Mouse (Mus musculus) retina, embryonic 14.5 days (tissue): Measurements from ENCODE around the gene Tspan32.

Experiments used
- DNase-seq: peaks from one replicate; pipeline ENCODE4 v3.0.0-alpha.2; 2015; ENCODE audit warnings: low spot score

The Tspan32 gene

DNA sequence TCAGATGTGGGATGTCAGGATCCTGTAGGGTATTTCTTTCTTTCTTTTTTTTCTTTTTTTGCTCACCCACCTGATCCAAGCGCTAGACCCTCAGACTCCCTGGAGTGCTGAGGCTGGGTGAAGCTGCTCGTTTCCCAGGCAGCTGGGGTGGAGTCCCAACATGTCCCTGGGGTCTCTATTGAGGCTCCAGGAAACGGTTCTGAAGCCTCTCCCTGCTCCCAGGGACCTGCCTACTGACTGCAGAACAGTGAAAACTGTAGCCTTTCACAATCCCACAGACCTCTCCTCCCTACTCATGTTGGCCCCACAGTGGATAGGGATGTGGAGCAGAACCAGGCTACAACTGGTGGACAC lies 49.7 kb downstream of the Tspan32 start:
- DNase-seq = no peak

DNA sequence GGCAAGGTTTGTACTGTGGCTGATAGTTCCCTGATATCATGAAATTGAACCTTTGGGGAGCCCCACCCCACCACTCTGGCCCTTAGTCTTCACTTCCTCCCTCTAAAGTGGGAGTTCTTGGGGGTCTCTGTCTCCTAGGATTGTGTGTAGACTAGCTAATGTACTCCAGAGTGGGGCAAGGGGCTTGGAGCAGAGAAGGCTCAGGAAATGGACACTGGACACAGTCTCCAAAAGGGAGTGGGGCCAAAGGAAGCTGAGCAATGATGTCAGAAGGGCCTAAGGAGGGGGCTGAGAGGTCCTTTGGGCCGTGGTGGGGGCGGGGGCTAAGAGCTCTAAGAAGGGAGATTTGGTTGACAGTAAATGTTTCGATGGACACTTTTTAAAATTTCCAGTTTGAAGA lies 50.2 kb downstream of the Tspan32 start:
- DNase-seq = no peak

DNA sequence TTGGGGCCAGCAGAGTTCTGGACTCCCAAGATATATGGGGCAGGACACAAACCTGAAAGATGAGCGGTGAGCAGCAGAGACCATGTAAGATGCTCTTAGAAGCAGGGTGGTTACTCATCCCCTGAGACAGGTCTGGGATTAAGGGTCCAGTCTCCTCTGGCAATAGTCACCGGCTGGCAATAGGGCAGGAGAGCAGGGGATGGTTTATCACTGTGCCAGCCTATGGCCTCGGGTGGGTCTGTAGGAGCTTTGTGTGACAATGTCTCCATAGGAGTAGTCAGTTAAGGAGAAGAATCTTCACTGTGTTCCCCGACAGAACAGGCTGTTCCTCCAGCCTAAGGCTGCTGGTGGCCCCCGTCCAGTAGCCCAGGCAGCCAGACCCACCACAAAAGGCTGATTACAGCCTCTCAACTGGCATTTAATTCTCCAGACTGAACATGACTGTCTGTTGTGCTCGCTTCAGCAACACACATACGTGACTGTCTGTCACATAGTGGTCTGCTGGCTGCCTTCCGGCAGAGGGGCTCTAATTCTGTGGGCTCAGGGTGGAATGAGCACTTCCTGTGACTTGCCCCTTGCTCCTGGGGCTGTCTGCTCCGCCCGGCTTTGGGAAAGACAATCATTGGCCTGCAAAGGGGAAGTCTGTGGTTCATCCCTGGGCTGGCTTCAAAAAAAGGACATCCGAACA lies 50.8 kb downstream of the Tspan32 start:
- no peak for DNase-seq

DNA sequence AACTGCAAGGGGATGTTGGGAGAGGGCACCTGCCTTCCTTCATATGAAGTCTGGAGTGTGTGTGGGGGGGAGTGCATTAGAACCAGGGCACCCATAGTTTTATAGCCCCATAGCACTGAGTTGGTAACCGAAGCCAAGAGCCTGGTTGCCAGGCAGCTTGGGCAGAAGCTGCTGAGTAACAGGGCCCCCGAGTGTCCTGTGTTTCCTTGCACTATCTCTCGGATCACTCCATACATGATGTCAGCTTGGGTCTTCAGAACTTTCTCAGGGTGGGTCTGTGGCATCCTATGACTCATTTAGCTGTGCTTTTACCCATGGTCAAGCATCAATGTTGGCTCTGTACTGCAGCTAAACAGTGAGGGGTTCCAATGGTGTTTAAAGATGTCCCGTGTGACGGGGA lies 52.2 kb downstream of the Tspan32 start:
- DNase-seq = no peak

DNA sequence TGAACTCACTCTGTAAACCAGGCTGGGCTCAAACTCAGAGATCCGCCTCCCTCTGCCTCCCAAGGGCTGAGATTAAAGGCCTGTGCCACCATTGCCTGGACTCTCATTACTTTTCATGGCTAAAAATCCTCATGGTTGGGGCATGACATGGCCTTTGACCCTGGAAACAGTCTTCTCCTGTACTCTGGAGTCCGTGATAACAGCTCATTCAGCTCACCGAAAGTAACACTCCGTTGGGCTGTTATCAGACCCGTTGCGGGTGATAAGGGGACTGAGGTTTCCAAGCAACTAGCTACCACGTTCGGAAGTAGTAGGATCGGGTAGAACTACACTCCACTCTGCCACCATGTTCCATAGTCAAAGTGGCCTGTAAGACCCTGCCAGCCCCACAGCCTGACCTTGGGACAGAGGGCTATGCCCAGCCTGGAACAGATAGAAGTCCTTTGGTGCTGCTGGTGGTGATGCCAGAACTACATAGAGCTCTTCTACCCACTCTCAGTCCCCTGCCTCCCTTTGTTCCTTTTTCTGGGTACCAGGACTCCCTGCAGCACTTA lies 52.9 kb downstream of the Tspan32 start:
- no peak for DNase-seq

DNA sequence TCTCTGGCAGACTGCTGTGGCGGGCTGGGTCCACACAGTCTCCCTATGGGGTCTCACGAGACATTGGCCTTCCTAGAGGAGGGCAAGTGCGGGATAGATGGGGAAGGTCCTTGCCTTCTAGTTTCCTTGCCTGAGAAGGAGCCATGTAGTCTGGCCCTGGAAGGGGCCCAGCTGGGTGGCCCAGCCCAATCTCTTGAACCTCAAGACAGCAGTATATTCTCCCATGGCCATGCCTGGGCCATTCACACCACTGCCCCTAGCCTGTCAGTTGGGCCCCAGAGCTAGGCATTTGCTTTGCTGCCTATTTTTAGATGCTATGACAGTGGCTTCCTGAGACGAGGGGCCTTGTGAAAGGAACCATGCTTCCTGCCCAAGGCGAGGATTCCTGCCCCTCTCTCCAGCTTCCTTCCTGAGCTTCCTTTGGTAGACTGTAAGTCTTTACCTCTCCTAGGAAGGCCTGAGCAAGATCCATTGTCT lies 53.4 kb downstream of the Tspan32 start:
- DNase-seq = no peak

DNA sequence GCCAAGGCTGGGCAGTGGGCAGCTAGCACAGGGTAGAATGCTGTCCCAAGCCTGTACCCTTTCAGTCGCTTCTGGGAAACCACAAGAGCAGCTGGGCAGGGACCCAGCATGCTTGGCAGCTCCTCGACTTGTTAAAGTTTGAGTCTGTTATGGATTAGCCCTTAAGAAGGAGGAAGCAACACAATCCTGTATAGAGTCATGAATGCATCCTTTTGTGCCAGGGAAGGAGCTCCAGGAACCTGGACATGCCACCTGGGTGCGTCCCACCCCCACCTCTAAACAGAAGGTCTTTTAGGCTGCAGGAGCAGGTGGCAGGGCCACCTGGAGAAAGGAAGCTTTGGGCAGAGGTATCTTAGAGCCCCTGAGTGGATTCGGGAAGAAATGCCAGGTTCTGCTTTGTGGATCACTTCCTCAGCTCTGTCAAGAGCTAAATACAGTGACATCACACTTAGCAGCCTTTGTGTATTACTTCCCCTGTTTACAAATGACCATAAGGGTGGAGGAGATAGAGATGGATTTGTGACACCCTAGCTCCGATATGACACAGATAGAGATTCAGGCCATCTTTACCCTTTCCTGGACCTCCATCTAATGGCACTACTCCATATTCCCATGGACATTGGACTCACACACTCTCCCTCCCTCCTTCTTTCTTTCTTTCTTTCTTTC lies 54.5 kb downstream of the Tspan32 start:
- DNase-seq = no peak

DNA sequence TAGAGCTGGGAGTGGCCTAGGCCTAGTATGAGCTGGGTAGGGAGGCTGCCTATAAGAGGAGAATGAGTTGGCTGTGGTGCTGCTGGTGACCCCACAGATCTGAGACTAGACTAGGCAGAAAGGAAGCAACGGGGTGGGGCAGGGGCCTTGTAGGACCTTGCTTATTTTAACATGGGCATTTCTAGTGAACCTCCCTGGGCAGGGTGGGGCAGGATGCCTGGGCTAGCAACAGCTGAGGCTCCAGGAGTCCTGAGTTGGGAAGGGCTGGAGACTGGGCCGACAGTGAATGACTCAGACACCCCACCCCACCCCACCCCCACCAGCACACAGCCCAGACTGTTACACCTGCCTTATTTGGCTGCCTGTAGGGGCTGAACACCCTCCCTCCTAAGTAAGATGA lies 57.9 kb downstream of the Tspan32 start:
- no peak for DNase-seq

DNA sequence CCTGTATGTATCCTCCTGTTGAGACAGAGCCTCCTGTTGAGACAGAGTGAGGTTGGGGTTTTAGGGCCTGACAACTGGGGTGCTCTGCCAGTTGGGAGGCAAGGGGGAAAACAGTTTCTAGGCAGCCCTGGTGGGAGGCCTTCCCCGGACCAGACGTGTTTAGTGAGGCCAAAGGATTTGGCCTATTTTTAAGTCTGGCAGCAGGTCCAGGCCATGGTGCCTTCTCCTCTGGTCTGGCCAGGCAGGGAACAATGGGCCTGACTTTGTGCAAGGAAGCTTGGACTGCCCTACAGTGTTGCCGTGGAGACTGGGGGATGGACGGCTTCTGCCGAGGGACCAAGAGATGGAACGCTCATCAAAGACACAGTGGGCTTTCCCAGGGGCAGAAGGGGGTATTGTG lies 59.4 kb downstream of the Tspan32 start:
- DNase-seq = no peak

DNA sequence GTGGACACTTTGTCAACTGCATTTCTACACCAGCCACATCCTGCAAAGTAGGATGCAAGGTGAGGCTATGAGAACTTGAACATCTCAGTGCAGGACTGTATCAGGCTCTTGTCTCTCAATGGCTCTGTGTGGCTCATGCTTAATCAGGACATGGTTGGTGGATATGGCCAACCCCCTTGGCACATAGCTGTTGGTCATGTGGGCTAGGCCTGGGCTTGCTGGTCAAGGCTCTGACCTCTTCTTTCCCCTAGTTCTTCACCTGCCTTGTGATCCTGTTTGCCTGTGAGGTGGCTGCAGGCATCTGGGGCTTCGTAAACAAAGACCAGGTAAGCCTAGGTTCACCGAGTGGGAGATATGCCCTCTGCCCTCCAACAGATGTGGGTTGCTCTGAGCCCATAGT lies 60.8 kb downstream of the Tspan32 start:
- DNase-seq = no peak

DNA sequence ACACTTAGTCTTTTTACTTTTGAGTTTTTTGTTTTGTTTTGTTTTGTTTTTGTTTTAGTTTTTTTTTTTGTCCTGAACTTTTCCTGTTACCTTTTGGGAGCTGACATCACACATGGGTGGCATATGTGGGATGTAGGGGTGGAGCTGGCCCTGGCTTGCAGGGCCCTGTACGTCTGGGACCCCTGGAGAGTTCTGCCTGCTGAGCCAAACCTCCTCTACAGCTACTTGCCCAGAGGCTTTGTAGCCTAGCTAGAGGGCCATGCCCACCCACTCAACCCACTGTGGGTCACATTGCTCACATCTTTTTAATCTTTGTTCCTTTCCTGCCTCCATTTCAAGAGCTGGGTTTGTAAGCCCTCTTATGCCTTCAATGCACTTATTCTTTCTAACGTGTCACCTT lies 62.6 kb downstream of the Tspan32 start:
- DNase-seq = no peak

DNA sequence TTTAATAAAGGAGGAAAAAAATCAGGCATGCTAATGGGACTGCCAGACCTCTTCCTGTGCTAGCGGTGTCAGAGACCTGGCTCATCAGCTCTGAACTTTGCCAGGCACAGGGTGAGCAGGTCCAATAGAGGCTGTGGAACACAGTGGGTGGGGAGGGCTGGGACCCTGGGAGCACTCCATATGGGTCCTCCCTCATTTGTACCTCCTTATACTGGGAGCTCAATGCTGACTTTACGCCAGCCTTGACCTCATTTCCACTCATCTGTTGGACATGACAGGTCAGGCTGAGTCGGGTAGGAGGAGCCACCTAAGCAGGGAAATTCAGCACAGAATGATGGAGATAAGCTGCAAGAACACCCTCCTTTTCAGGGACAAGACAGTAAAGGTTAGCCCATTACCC lies 63.1 kb downstream of the Tspan32 start:
- no peak for DNase-seq

DNA sequence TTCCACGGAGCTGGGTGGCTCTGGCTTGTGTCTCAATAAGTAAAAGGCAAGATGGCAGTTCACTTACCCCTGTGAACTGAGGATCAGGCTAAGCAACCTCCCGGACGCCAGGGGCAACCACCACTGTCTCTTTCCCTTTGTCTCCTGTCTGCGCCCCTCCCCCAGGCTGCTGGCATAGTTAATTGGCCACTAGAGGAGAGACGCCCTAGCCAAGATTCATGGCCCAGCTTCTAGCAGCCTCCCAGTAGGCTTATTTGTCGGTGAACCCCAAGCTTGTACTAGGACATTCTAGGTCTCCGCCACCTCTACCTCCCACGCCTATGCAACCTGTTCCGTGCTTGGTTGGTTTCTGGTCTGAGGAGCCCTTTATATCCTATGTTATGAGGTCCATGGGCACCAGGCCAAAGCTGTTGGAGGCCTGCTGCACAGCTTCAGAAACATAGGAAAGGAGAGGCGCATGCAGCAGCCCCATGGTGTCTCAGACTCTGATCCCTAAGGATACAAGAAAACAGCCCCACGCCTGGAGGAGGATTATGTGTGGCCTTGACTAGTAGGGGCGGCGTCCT lies 63.6 kb downstream of the Tspan32 start:
- peak; percentile 55 for DNase-seq

DNA sequence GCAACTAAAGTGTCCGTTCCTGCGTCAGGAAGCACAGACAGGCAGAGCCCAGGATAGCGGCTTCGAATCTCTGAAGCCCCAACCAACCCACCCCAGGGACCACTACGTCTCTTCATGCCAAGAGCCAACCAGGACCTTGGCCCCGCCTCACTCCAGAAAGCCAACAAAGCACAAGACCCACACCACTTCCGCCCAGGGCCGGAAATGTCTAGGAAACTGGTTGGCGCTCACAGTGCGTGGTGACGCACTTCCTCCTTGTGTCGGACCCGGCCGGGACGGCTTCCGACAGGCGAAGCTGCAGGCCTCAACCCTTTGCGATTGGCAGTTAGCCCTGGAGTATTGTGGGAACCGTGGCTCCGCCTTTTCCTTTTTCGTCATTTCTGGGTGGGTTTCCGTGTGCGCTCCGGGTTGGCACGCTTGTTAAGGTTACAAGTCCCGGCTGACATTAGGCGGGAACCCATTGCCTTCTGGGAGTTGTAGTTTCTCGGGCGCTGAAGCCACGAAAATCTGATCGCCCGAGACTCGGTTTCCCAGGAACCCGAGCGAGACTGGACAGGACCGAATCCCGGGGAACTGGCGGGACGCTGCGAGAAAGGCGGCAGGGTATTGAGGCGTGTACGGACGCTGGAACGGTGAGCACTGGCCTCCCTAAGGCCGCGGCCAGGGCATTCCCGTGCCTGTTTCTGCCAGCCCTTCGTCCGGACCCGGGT lies 64.2 kb downstream of the Tspan32 start, which contains the start of gene Tssc4:
Gene Tssc4, plus strand, starts transcription at position 368 of the 710 bp plus-strand sequence.
- DNase-seq = peak; percentile 100
